Mouse (Mus musculus) cerebellum, adult 18-20 months (tissue): ENCODE results near the gene Gpr39.

Experiments used
- DNase-seq, 2 experiments: peaks; one replicate each; pipeline ENCODE4 v3.0.0; 2021

Gene Gpr39

DNA sequence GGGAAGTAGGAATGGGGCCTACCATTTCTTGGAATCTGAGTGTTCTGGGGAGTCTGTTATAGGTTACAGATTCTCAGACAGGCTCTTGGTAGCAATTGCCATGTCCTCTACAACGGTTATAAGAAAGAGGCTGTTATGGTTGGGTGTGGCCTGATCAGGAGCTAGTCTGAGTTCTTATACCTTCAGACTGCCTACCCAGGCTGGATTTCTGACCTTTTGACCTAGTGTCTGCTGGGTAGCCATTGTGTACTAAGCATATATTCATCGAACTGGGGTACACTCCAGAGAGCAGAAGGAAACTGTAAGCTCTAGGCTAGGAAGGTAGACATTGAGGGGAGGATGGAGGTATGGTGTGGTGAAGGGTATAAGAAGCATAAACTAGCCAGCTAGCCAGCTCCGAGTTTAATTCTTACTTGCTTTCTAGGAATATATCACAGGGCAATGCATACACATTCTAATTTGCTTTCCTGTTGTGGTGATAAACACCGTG is 24.4 kb downstream of the Gpr39 start:
- no peak for DNase-seq

DNA sequence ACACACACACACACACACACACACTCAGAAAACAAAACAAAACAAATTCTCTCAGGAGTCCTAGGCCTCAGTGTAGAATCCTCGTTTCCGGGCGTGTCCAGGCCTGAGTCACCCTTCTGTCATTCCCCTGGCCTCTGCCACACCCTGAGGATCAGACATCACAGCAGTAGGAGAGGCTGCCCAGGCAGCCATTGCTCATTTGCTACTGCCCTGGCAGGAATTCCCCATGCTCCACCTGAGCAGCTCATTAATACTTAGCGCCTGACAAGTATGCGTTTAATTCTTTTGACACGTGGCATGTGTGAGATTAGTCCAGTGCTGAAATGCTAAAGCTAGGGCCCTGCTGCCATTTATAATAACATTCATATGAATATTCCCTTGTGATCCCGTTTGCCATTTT is 25.0 kb downstream of the Gpr39 start:
- DNase-seq = no peak

DNA sequence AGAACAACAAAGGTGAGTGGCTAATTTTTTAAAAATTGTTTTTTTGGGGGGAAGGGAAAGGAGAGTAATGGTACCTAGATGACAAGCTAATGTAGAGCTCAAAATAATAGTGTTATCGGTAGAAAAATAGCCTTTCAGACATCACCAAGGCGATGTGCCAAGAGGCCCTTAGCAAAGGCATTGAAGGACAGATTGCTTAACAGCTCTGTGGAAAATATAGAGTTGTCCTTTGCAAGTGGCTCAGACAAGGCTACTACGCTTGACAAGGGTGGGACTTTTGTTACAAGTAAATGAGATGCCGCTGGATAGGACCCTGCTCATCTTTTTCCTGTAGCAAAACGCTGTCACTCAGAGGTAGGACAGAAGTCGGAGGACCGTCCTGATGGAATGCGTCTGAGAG is 25.5 kb downstream of the Gpr39 start:
- no peak for DNase-seq

DNA sequence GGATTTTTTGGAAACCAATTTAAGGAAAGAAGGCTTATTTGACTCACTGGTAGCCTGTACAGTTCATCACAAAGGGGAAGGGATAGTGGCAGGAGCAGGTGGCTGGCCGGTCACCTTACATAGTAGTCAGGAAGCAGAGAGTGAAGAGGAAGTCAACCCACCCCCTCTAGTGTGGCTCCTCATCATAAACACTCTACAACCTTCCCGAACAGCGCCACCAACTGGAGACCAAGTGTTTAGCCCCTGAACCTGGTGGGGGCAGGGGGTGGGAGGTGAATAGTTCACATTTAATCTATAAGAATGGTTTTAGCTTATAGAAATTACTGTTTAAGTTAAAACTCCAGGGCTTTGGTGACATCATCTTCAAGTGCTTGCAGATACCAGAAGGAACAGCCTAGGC is 28.6 kb downstream of the Gpr39 start:
- no peak for DNase-seq

DNA sequence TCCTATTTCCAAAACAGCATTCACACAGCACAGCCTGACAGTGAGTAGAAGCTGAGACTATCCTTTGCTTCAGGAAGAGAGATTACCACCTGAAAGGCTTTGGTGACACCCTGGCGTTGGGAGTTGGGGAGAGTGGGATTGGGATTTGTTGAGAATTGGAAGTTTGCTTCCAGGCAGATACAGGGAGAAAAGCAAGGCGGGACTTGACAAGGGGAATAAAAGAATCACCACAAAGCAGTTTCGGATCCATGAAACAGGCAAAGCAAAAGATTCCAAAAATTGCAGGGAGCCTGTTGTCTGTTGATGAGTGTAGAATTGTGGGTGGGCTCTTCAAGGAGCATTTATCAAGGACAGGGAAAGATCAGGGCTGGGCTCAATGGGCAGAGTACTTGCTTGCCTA is 38.5 kb downstream of the Gpr39 start:
- no peak for DNase-seq

DNA sequence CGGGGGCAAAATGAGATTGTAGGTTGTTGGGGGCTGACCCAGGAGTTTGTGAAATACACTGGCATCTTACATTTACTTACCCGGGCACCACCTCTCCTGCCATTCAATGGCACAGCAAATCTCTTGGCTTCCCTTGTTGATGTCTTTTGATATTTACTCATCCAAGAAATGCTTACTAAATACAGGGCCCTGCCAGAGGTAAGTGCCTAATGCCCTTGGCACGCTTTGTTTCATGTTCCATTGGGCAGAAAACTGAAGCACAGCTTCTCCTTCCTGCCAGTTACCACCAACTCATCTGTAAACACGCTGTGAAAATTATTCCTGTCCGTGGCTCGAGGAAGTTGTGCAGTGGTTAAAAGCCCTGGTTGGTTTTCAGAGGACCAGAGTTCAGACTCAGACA is 39.4 kb downstream of the Gpr39 start:
- no peak for DNase-seq

DNA sequence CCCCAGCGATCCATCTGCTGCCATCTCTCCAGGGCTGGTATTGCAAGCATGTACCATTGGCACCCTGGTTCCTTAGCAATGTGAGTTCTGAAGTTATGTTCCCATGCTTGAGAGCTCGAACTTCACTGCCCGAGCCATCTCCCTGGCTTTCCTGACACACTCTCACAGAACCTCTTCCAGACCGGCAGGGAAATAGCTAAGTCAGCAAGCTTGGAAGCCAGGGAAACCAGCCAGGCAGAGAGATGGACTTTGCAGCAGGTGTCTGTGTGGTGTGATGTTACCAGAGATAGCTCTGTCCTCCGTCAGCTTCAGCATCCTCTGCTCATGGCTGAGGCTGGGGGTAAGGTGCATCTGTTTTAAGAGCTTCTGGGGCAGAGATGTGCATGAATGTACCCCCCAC is 41.1 kb downstream of the Gpr39 start:
- no peak for DNase-seq

DNA sequence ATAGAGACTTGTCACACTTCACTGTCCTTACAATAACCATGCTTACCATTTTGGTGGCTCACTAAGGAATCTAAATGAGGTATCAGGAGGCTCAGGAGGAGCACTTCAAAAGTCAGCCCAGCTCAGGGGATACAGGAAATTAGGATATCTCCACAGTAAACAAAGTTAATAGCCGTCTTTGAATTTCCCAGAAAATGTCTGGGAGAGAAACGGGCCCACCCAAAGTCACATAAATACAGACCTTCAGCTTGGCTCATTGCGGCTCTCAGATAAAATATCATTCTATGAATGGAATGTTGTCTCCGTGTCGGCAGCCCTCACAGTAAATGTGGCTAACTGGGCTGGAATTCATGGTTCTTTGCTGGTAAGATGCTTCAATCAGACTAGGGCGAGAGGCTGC is 42.3 kb downstream of the Gpr39 start:
- no peak for DNase-seq

DNA sequence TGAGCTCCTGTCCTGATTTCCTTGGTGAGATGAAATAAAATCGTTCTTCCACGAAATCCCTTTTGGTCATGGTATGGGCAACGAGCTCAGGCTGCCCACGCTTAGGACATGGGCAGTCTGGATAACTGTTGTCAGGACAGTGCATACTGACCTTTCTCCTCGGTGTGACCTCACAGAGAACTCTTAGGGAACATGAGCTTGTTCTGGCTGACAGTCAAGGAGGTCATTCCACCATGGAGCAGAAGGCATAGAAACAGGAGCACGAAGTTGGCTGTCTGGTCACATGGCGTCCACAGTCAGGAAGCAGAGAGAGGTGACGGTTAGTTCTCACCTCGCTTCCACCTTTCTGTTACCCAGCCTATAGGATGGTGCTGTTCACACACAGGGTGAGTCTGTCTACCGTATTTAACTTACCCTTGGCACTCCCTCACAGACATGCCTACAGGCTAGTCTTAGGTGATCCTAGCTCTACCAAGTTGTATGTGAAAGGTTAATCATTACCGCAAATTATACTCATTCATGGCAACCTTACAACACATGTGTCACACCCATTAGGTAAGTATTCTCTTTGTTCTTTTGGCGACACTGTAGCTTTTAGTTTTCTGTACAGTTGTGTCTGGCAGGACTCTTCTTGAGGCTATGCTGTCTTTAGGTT is 44.4 kb downstream of the Gpr39 start:
- no peak for DNase-seq

DNA sequence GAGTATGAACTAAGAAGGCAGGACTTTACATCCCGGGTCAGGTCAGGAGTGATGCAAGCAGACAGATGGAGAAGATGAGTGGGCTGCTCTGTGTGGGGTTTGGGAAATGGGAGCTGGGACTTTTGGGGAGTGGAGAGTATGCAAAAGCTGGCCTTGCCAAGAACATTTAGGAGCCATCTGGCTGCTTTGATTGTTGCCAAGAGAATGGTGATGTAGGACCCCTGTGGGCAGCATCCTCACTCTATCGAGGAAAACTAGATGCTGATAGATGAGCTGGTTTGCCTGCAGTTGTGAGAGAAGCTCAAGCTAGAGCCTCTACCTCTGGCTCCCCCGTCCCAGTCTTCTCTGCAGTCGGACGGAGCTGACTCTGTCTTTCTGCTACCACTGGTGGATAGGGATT is 47.5 kb downstream of the Gpr39 start:
- DNase-seq = no peak

DNA sequence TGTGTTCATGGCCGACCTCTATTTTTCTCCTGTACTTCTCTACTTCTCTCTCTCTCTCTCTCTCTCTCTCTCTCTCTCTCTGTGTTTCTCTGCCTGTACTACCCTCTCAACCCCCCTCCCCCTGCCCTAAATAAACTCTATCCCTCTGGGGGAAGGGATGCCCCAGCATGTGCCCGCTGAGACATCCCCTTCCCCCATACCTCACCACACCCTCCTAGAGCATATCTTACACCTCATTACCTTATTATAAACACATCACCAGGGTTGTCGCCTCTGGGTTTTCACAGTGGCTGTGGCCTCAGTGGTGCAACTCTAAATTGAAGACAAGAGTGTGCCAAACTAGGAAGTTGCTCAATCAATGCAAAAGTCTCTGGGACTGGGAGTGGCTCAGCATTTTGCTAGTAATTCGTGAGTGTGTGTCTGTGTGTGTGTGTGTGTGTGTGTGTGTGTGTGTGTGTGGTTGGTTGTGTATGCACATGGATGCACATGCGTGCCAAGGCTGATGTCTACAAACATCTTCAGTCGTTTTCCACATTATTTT is 52.3 kb downstream of the Gpr39 start:
- no peak for DNase-seq

DNA sequence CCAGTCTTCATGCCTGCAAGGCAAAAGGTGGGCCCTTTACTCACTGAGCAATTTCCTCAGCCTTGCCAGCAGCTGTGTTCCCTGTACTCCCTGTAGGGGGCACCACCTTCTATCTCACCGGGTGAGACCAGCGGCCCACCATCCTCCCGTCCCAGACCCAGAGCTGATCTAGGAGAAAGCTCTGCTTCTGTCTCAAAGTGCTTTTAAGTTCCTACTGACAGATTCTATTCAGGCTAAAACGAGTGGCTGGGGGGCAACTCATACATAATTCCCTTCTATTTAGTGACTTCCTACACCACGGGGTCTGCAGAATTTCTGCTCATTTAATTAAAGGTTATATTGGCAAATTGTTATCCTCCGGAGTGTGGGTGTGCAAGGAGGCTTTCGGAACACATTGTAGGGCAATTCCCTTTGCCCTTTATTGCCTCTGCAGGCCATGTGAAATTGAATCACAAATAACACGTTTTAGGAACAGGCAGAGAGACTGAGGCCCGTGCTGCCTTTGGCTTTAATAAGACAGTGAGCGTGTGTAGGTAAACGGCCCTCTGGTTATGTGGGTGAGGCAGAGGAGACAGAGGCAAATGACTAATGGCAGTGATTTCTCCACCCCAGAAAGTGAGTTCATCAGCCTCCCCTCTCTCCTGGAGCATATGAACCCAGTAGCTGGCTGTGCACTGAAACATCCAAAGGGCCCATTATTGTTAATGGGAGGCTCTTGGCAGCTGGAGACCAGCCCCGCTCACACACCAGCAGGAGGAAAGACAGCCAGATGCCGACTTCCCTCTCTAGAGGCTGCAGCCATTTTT is 53.1 kb downstream of the Gpr39 start:
- DNase-seq = no peak

DNA sequence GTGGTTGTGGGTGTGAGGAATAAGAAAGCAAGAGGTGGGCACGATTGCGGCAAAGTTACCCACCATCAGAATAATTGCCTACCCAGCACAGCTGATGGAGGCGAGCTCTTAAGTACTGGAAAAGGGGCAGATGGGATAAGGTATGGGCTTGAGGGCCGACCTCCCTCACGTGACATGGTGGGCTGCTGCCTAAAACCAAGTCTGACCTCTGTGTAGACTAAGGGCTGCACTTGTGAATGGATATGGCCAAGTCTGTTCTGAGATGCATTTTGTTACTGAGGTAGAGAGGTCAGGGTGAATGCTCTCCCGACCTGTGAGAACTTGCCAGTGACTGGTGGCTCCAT is 53.7 kb downstream of the Gpr39 start:
- no peak for DNase-seq

DNA sequence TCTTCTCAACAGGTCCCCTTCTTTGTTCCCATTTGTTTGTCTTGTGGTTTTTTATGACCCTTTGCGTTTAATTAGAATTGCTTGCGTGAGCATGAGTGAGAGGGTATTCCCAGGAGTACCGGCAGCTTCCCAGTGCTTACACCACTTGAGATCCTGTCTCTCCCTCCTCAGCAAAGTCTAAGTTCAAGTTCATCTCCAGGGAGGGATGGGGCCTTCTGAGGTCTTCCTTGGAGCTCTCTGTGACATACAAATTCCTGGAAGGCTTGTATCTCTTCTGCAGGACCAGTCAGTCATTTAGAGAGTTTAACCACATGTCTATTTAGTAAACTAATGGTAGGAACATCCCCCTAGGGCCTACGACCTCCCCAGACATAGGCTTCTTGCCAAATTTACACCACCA is 55.1 kb downstream of the Gpr39 start:
- DNase-seq = no peak

DNA sequence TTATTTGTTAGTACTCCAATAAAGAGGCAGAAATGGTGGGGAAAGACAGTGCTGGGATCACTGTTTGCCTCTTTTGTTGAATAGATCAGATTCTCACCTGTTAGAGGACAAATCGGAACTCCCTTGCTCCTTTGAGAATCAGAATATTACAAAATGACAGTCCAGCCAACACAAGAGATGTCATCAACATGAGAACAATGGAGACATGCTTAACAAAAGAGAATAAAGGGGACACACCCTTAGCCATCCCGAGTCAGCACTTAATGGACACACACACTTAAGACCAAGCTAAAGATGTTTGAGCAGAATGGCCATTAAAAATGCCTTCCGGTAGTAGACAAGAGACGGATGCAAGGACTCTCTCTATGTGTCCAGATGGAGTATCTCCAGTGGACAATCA is 68.0 kb downstream of the Gpr39 start:
- DNase-seq = no peak

DNA sequence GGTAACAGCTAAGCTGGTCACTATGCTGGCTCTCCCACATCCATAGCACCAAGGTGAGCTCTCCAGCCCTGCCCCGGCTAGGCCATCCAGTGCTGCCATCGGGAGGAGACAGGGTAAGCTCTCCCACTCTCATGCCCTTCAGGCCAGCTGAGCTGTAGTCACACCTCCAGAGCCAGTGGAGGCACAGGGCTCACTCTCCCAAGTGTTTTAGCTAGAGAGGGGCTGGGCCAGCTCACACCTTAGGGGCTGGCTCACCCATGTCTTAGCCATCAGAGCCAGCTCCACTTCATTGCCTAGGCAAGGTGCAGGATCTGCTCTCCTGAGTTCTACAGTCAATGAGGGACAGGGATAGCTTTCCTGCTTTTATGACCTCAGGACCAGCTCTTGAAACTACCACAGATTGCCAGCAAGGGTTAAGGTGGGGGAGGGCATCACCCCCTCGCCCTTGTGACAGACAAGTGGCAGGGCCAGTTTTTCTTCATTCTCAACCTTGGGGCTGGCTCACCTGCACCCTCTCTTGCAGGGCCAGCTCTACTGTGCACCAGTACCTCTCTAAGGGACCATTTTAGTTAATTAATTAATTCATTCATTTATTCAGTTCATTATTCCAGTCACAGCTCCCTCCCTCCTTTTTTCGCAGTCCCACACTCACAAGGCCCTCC is 78.7 kb downstream of the Gpr39 start:
- no peak for DNase-seq

DNA sequence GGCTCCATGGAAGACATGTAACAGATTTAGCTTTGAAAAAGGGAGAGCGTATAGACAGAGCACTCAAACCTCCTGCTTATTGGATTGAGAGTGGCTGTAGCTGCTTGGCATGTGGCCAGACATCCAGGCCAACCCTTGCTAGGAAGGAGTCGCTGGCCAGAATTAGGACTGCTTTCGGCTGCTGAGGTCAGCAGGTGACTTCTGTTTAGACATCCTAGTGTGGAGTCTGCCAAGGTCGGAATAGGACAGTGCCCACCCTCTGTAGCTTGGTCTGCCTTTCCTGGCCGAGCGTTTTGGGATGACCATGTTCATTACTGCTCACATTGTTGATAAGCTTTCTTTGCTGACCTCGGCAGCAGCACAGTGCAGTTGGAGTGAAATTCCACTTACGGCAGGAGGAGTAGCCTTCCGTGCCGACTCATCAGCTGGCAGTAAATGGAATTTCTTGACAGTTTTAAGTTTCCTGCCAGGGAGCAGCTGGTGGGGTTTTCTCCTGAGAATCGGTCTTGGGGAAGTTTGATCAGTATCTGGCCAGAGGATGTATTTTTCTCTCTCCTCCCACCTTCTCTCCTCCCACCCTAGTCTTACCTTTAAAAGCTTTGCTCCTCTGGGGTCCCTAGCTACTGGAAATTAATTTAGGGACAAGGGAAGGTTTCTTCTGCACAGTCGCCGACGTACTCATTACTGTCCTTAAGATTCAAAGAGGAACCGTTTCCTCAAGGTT is 83.3 kb downstream of the Gpr39 start:
- peak; percentile 31 to 49 for DNase-seq

DNA sequence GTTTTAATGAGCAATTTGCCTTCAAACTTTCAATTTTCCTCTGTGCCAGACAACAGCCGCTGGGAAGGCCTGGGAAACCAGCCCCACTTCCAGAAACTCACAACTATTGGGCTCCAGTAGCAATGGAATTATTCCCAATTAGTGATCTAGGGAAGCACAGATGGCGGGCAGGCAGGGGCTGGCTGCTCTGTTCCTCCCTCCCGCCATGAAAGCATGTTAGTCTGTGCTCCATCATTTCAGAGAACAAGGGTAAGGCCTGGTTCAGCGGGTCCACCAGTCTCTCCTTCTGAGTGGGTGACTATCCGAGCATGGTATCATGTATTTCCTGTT is 83.9 kb downstream of the Gpr39 start:
- peak; percentile 6 to 9 for DNase-seq

DNA sequence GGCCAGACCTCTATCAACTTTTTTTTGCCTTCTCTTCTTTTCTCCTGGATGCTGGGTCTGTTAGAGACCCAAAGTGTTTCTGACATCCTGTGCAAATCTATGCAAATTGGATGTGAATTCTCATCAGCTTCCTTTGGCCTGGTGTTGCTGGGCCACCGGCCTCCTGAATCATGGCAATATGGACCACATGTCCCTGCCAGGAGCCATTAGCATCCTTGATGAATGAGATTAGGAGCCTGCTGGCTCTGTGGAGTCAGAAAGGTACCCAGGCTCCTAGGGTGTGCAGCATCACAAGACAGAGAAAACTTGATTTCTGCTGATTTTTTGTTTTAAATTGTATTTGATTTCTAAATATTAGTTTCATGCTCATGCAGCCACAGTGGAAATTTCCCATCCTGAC is 85.3 kb downstream of the Gpr39 start:
- no peak for DNase-seq

DNA sequence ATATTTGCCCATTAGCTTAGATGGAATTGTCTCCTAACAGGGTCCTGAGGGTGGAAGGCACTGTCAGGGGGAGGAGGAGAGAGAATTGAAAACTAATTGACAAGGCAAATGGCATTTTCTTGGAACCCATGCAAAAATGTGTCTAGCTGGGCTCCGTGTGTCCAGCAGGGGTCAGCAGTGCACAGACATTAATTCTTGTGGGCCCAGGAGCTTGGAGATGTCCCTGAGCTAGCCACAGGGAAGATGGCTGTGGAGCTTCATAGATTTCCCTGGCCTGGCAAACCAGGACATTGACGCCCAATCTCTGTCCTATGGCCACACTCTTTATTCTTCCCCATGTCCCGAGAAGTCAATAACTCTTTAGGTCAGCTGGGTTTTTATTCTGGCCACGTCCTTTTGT is 113.0 kb downstream of the Gpr39 start:
- peak; percentile 46 to 59 for DNase-seq

DNA sequence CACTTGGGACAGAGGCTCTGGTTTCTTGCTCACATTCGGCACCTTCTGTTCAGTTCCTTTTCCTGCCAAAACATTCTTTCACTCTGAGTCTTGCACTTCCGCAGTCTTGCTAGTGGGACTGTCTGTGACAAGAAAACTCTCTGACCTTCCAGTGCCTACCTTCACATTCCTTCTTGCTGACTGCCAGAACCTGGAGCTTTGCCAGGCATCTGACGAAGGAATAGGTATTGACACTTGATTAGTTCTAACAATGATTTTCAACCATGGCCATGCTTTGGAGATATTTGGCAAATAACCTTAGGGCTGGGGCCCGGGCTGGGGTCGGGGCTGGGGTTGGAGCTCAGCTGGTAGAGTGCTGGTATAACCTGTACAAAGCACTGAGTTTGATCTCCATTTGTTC is 123.7 kb downstream of the Gpr39 start:
- no peak for DNase-seq

DNA sequence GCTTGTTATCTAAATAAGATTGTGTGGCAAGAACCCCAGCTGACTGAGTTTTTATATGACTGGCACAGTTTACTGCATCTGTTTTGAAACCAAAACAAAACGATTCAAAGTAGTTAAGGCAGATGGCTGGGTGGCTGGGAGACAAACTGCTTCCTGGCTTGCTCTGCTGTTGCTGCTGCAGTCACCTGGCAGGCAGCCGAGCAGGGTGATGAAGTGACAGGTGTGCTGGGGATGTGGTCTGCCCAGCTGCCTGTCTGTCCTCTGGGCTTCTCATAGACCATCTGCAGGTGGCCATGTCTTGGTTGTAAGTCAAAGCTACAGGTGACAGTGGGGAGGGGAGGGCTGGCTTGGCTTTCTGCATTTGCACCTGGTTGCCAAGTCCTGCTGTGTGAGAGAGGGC is 131.6 kb downstream of the Gpr39 start:
- DNase-seq = no peak

DNA sequence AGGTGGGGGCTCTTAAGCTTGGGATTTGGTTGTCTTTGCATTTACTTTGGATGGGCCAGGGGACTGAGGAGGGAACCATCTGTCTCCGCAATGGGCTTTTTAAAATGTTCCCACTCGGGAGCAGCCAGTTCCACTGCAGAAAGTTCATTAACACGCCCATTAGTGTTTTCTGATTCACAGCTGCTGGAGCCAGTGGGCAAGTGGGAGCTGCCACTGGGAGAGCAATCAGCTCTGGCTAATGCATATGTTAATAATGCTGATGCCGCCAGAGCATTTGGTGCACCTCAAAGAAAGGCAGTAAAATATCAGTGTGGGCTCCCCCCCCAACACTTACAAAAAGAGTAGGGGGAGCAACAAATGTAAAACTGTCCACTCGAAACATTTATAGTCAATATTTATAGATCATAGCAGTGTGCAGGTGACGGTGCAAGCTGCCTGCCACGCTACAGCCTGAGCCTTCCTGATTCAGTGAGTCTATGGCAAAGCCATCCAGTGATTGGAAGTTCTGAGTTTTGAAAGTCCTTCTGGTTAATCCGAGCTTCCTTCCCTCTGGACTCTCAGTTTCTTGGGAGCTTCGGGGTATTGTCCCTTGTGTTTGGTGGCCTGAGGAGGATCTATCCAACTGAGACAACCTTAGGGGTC is 136.5 kb downstream of the Gpr39 start:
- no peak for DNase-seq
